Mouse (Mus musculus) lung, postnatal 0 days (tissue): ENCODE measurements around the gene Cmpk1.

Source experiments
- CTCF ChIP-seq: IDR thresholded peaks from 2 replicates; pipeline ENCODE4 v1.5.1; 2016; ENCODE audit warnings: antibody characterized with exemption, mild to moderate bottlenecking
- EP300 ChIP-seq: IDR thresholded peaks from 2 replicates; pipeline ENCODE4 v1.6.1; 2016; ENCODE audit warnings: antibody characterized with exemption, mild to moderate bottlenecking, control low read depth

DNA sequence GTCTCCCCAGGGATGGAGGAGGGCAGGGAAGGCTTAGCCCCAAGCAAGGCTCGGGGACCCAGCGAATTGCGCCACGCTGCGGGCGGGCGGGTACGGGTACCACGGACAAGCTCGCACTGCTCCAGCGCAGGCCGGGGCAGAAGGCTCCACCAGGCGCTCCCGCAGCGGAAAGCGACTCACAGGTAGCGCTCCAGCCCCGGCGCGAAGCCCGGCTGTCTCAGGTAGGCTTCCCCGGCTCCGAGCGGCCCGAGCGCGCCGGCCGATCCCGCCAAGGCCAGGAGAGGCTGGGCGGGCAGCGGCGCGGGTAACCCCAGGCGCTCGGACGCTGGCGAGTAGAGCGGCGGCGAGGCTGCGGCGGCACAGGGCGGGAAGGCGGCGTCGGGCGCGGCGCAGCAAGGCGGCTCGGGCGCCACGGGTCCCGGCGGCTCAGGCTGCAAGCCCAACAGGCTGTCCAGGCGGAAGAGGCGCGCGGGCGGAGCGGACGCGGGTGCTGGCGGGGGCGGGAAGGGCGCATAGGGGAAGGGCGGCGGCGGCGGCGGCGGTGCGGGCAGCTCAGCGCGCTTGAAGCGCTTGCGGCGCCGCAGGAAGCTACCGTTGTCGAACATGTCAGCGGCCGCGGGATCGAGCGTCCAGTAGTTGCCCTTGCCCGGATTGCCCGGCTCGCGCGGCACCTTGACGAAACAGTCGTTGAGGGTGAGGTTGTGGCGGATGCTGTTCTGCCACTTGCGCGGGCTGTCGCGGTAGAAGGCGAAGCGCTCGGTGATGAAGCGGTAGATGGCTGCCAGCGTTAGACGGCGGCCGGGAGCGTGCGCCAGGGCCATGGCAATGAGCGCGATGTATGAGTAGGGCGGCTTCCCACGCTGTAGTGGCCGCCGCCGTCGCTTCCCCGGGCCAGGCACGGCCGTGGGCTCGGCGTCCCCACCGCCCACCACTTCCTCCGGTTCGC lies 61.8 kb downstream of the Cmpk1 start:
- TF ChIP-seq EP300 (no peak), CTCF (no peak)
